Mouse (Mus musculus): ENCODE results near the gene Epas1.

The Epas1 gene

GRCm38 (mm10) chr17:86787805-86788204 is 34.3 kb downstream of the Epas1 start:
- DNase-seq (ENCODE audit: low spot score in 2 of 2), result no peak

- DNase-seq (ENCODE audit: low spot score in 2 of 2), result no peak
Measured at GRCm38 (mm10) chr17:86788316-86788715, 34.8 kb downstream of the Epas1 start.

- DNase-seq (ENCODE audit: low spot score in 2 of 2), result no peak
Measured at GRCm38 (mm10) chr17:86791925-86792324, 38.4 kb downstream of the Epas1 start.

GRCm38 (mm10) chr17:86795773-86796172 is 42.3 kb downstream of the Epas1 start:
- no peak for DNase-seq (ENCODE audit: low spot score in 2 of 2)

- no peak for DNase-seq (ENCODE audit: low spot score in 2 of 2)
Measured at GRCm38 (mm10) chr17:86797031-86797430, 43.5 kb downstream of the Epas1 start.

- no peak for DNase-seq (ENCODE audit: low spot score in 2 of 2)
Measured at GRCm38 (mm10) chr17:86798460-86798859, 45.0 kb downstream of the Epas1 start.

- DNase-seq (ENCODE audit: low spot score in 2 of 2), result no peak
Measured at GRCm38 (mm10) chr17:86798951-86799350, 45.5 kb downstream of the Epas1 start.

GRCm38 (mm10) chr17:86800535-86800934 is 47.0 kb downstream of the Epas1 start:
- no peak for DNase-seq (ENCODE audit: low spot score in 2 of 2)

- no peak for DNase-seq (ENCODE audit: low spot score in 2 of 2)
Measured at GRCm38 (mm10) chr17:86801213-86801815, 47.8 kb downstream of the Epas1 start.

GRCm38 (mm10) chr17:86801876-86802275 is 48.4 kb downstream of the Epas1 start:
- peak in 1 of 2 experiments; percentile 21 for DNase-seq (ENCODE audit: low spot score in 2 of 2)

GRCm38 (mm10) chr17:86802351-86802985 is 49.0 kb downstream of the Epas1 start:
- DNase-seq (ENCODE audit: low spot score in 2 of 2), result no peak

GRCm38 (mm10) chr17:86803147-86803546 is 49.6 kb downstream of the Epas1 start:
- DNase-seq (ENCODE audit: low spot score in 2 of 2), result no peak

GRCm38 (mm10) chr17:86803653-86804052 is 50.2 kb downstream of the Epas1 start:
- no peak for DNase-seq (ENCODE audit: low spot score in 2 of 2)

- DNase-seq (ENCODE audit: low spot score in 2 of 2), result no peak
Measured at GRCm38 (mm10) chr17:86812029-86812428, 58.5 kb downstream of the Epas1 start.

GRCm38 (mm10) chr17:86814320-86814719 is 60.8 kb downstream of the Epas1 start:
- no peak for DNase-seq (ENCODE audit: low spot score in 2 of 2)

- no peak for DNase-seq (ENCODE audit: low spot score in 2 of 2)
Measured at GRCm38 (mm10) chr17:86815016-86815865, 61.7 kb downstream of the Epas1 start.

GRCm38 (mm10) chr17:86822017-86822737 is 68.7 kb downstream of the Epas1 start:
- DNase-seq (ENCODE audit: low spot score in 2 of 2), result no peak

- no peak for DNase-seq (ENCODE audit: low spot score in 2 of 2)
Measured at GRCm38 (mm10) chr17:86824502-86825162, 71.1 kb downstream of the Epas1 start.

GRCm38 (mm10) chr17:86825163-86825902 is 71.8 kb downstream of the Epas1 start:
- DNase-seq (ENCODE audit: low spot score in 2 of 2), result no peak

GRCm38 (mm10) chr17:86826376-86826775 is 72.9 kb downstream of the Epas1 start:
- no peak for DNase-seq (ENCODE audit: low spot score in 2 of 2)
